Mouse (Mus musculus): ENCODE data around the gene Dhx33.

The Dhx33 gene

GRCm38 (mm10) chr11:71004316-71004773 lies at the start of gene Dhx33:
Gene Dhx33 (minus strand): TSS chr11:71004437.
- peak; percentile 97 to 98 for DNase-seq

DNA sequence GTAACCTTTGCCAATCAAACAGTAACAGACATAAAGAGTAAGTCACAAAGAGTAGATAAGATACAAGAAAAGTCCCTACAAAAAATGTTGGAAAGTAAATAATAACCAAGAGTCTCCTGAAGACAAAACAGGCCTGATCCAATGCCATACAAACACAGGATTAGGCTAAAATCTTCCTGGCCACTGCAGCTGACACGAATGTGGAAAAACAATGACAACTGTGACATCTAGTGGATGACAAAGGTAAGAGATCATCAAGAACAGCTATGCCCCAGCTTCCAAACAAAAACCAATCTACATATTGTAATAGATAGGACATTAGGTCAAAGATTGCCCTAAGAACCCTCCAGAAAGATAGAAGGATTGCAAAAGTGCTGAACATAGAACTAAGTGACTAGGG lies 48.3 kb upstream of the Dhx33 start:
- peak; percentile 31 to 52 for DNase-seq

DNA sequence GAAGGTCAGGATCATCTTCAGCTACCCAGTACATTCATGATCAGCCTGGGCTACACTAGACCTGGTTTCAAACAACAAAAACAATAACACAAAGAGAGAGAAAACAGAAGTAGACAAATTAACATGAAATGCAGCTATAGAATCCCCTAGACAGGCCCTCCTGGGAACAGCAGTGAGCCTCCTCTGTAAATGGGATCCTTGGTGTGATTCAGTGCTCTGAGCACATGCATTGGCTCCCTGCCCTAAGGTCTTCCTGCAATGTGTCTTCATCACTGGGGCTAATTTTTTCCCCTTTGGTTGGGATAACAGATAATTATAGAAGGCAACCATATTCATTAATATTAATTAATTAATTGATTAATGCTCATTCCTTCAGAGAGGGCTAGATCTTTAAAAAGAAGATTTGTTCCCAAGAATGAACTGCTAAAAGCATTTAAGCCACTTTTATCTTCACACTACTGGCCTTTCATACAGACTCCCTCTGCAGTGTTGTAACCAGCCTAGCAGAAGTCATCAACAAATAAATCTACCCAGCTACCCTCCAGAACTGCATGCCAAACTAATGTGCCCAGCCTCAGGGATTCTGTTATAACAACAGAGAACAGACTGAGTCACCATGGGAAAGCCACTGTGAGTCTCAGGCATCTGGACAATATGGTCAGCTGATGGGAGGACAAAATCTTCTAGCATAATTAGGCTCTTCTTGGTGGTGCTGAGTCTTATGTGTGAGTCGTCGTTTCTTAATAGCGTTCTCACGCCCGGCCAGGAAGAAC lies 35.5 kb upstream of the Dhx33 start:
- DNase-seq = no peak

GRCm38 (mm10) chr11:71033163-71033761 lies 29.0 kb upstream of the Dhx33 start, which contains the start of gene 6330403K07Rik:
Gene 6330403K07Rik (minus strand): TSS chr11:71033513.
- peak; percentile 62 to 70 for DNase-seq

DNA sequence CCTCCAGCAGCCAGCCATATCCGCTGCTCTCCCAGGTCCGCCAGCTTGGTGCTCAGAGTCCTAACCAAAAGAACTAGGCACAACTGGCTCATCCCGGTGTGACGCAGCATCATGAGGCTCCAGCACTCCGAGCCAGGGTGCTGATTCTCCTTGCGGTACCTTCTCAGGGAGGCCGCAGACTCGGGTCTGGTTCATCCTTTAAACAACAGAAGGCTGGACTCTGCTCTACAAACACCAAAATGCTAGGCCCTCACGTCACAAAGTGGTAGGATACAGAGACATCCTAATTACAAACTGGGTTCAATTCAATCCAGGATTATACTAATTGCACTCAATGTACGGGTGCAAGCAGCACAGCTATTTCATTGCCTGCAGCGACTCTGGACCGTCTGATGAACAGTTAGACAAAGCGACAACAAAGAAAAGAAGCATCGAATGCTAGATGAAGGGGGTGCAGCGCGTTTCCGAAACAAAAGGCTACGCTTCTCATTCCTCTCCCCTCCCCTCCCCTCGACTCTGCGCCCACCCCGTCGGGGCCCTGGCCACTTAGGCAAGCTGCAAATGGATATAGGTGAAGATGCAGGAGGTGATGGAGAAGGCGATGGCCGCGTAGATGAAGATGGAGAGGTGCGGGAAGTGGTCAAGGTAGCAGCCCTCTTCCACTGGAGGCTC lies 28.4 kb upstream of the Dhx33 start:
- DNase-seq = peak; percentile 24 to 38

DNA sequence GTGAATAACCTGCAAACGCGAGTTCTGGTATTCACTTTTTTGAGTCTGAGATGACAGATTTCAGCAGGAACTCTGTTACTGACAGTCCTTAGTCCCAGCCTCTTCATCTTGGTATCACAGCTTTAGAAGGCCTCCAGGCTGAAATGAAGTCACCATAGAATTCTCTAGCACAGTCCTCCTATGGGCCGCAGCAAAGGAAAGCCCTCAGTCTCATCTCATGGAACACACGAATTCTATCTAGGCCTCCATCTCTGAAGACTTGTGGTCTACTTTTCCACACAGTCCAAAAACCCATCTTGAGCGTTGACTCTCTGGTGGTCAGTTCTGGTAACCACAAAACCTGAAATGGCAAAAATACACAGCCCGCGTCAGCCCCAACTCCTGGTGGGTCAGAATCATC lies 27.8 kb upstream of the Dhx33 start:
- no peak for DNase-seq

DNA sequence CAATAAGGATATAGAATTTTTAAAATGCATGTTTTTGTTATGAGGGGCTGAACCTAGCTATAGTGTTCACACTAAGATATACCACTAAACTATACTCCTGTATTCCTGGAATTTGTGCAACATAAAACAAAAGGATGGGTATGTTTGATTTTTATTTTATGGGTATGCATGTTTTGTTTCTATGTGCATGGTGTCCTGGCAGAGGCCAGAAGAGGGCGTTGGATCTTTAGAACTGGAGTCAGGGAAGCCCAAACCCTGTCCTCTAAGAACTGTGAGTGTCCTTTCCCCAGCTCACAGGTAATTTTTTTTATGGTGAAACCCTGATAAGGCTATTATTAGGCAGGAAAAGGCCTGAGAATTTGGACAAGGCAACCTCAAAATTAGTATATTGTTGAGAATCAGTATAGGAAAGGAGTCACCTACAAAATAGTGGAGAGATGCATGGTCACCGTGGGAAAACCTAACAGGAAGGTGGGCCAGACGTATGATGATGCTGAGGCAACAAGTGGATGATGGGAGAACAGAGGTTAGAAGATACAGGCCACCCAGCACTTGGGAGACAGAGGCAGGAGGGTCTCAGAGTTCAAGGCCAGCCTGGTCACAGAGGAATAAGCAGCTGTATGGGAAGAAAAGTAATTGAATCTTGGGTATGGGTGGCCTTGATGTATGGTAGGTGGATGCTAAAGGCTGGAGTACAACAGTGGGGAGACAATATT lies 25.3 kb upstream of the Dhx33 start:
- DNase-seq = peak in 1 of 2 experiments; percentile 24

- no peak for DNase-seq
Observed at GRCm38 (mm10) chr11:71028280-71028679, 24.0 kb upstream of the Dhx33 start.

DNA sequence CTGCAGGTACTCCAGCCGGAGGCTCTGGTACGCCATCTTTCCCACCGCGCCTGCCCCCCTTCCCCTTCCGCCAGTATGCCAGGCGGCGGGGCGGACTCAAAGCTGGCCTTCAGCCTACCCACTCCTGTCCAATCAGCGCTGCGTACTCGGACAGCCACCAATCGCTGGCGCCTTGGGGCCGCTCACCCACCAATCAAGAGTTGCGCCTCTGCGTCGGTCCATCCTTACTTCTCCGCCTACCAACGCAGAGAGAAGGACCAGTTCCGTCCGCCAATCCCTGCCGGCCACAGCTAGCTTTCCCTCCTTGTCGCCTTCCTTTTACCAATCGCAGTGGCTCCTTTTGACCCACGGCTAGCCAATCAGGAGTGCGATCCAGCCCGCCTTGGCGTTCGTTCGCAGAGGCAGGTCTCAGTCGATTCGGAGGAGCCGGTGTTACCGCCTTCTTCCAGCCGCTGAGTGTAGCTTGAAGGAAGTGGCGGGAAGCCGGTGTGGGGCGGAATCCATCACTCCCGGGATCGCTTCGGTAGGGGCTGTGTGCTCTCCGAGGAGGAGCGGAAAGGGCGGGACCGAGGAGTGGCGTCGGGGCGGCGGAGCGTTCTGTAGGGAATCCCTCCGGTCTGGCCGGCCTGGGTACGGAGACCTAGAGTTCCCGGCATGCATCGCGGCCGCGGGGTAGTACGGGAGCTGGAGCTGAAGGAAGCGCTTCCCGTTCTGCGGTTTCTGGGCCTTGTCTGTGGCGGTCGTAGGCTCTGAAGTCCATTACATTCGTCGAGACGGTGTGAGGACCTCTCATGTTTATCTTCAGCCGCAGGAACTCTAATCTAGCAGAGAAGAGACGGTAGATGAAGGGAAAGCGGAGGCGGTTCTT lies 15.2 kb upstream of the Dhx33 start, which contains the start of the genes Mis12 and Derl2:
TSS of gene Mis12 (plus strand) at position 411 of the 868 bp plus-strand sequence.
TSS of gene Derl2 (minus strand) at position 641 of the 868 bp plus-strand sequence.
- DNase-seq = peak; percentile 98

GRCm38 (mm10) chr11:71018416-71019200 lies 14.4 kb upstream of the Dhx33 start:
- no peak for DNase-seq

GRCm38 (mm10) chr11:71017051-71017450 lies 12.8 kb upstream of the Dhx33 start:
- no peak for DNase-seq

GRCm38 (mm10) chr11:71012743-71013142 lies 8.5 kb upstream of the Dhx33 start:
- DNase-seq = no peak

DNA sequence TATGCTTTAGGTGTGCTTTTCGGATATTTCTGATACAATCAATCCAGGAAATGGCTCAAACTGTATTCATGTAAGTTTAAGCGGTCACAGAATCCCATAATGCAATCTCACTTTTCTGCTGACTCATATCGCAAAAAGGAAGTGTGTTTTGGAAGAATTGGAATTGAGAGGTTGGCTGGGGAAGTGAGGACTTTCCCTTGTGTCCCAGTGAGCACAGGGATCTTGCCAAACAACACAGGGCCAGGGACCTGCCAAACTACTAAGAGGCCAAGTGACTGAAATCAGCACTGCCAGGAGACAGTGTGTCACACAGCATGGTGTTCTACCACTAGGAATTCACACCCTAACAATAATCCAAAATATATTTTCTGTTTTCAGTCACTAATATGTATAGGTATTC lies 4.1 kb upstream of the Dhx33 start:
- DNase-seq = peak in 1 of 2 experiments; percentile 41

DNA sequence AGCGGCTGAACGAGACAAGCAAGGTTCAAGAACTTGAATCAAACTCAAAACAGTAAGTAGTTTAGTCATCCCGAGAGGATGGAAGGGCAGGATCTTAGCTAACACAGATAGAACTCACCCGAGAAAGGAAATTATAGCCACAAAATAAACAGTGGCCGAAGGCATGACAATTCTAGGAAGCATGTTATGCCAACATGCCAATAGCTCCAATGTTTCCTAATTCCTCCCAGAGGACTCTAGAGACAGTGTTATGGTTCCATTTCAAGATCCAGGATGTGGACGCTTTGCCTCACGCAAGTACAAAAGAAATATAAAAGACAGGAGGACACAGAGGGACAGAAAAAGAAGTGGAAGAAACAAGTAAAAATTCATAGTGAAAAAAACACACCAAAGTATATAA lies 3.6 kb upstream of the Dhx33 start:
- no peak for DNase-seq

DNA sequence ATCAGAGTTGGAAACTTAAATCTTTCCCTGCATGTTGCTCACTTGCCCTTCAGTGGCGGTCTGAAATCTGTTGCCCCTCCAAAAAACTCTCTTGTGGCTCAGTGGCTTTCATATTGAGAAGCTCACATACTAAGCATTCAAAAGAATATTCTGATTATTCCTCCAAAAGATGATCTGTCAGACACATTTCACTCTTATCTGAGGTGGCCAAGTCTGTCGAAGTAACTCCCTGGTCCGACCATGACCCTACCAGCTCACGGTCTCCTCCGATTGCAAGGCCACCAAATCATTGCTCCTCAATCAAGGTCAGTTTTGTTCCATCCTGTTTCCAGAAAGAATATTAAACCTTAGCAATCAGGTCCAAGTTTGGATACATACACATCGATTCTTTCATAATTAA lies 2.8 kb upstream of the Dhx33 start:
- DNase-seq = no peak

GRCm38 (mm10) chr11:71005046-71005445 lies 809 bp upstream of the Dhx33 start:
- DNase-seq = peak in 1 of 2 experiments; percentile 18

DNA sequence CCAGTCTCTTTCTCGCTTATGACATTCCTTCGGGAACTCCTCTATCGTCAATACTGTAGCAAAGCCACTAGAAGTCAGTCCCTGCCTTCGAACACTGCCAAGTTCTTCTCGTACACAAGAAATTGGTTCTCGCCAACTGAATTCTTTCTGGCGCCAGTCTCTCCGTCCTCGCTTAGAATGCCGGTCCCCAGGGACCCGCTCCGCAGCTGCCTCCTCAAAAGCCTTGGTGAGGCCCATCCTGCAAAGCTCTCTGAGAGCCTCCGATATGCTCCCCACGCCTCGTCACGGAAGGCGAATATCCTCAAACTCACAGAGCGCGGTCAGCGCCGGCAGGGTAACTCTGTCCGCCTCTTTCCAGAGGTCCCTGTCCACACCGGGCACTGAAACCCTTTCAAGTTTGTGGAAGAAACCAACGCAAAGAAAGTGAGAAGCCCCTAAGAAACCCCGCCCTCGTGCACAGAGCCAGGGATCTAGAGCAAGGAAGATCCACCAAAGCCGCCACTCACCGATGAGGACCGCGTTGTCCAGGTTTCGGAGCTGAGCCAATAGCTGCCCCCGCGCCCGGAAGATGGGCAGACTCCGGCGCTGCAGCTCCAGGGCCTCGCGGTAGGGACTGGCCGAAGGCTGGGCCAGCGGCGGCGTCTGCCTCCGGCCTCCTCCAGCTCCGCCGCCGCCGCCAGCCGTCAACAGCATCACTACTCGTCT lies 474 bp downstream of the Dhx33 start:
- DNase-seq = no peak

GRCm38 (mm10) chr11:71001167-71001566 lies 3.1 kb downstream of the Dhx33 start:
- no peak for DNase-seq

GRCm38 (mm10) chr11:70982557-70983228 lies 21.5 kb downstream of the Dhx33 start, which contains the start of gene C1qbp:
Gene C1qbp (minus strand): TSS chr11:70983026.
- DNase-seq = peak; percentile 99

GRCm38 (mm10) chr11:70982030-70982429 lies 22.2 kb downstream of the Dhx33 start:
- no peak for DNase-seq

All from cerebellum, postnatal 14 days (tissue).